In the genomic region with DNA sequence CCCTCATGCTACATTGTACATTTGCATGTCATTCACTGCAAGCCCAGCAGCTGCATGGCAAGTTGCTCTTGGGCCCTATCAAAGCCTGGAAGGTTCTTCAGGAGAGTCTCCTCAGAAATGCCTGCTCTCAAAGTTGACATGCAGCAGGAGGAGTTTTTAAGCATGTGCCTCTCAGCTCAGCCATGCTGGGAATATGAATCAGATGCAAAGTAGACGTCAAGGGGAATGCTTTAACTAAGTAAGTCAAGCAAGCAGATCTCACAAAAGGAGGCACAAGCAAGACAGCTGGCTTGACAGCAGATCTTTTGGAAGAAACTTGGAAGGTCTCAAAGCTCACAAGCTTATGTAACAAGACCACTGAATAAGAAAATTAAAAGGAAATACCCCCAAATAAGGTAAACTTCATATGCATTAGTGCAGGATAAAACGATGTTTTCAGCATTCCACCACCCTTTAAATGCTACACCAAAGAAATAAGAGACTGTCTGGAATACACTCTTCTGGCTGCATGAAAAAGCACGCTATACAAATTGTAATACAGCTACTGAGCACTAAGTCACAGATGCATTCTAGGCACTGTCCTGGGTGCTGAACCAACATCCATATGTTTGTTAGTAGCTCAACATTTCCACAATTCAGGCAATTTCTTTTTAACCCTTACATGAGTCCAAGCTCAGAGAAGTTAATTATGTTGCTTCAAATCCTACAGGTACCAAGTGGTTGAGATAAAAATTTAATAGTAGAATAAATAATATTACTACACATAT, we compare ENCODE assay signal across 10 mouse cellular contexts.
A peak's percentile ranks its signal among the peaks of the same experiment; 100 is the strongest.
DNase-seq lines count a peak whose midpoint lies in the region; ATAC-seq and TF ChIP-seq lines count a peak whose summit lies in the region.
"Had no signal": no experiment of that assay in that cellular context is flagged by ENCODE, and none has a peak within 500 bp of the region (broad histone marks: within the 10 kb centered on the region; RNA-seq: fewer than 3 reads in every experiment).

No protein-coding gene starts in this region.

- DNase-seq in kidney, postnatal 0 days (ENCODE audit: low spot score): peak; percentile 42
- DNase-seq in kidney, adult 18-20 months: no peak
- DNase-seq in 416B (ENCODE audit: low read depth) (peak; percentile 2), NIH3T3 (ENCODE audit: low read depth) (peak; percentile 2)
- peak; percentile 55 for DNase-seq in limb, embryonic 11.5 days (ENCODE audit: low spot score)
- no peak for DNase-seq in thymus, adult 18-20 months

- ATAC-seq in kidney, postnatal 0 days (replicated peaks; ENCODE audit: low FRiP score, low read depth): no peak
- ATAC-seq in limb, embryonic 11.5 days (ENCODE audit: insufficient number of reproducible peaks, low FRiP score, low TSS enrichment, low read depth): no peak
- ATAC-seq in cerebellum, adult (ENCODE audit: insufficient number of reproducible peaks, low FRiP score, low TSS enrichment): no peak
- ATAC-seq: inflammation-experienced regulatory T-cells, adult 6 months had no signal

- H3K27me3 ChIP-seq in kidney, postnatal 0 days (ENCODE audit: insufficient read depth, low read length): no peaks in the 10 kb centered on the region
- no peaks in the 10 kb centered on the region for H3K27me3 ChIP-seq in limb, embryonic 11.5 days (ENCODE audit: control insufficient read depth, insufficient read depth, low read length)
- H3K27me3 ChIP-seq: limb, embryonic 15.5 days; stomach, embryonic 15.5 days had no signal

- no peaks in the 10 kb centered on the region for H3K4me1 ChIP-seq in kidney, postnatal 0 days (replicated peaks; ENCODE audit: insufficient read depth, low read length)
- no peaks in the 10 kb centered on the region for H3K4me1 ChIP-seq in limb, embryonic 11.5 days (ENCODE audit: control insufficient read depth, insufficient read depth, low read length)
- H3K4me1 ChIP-seq: limb, embryonic 15.5 days; stomach, embryonic 15.5 days had no signal

- TF ChIP-seq CTCF in kidney, postnatal 0 days (IDR thresholded peaks at IDR 0.05; ENCODE audit: low read depth): no peak

- H3K27ac ChIP-seq in kidney, postnatal 0 days: no peak overlapping the region
- H3K27ac ChIP-seq in limb, embryonic 11.5 days (replicated peaks; ENCODE audit: low read depth, low read length): no peak overlapping the region
- H3K27ac ChIP-seq: limb, embryonic 15.5 days; stomach, embryonic 15.5 days had no signal

- no peak overlapping the region for H3K9ac ChIP-seq in kidney, postnatal 0 days (ENCODE audit: low read depth, low read length)
- H3K9ac ChIP-seq in limb, embryonic 11.5 days (ENCODE audit: low read length): no peak overlapping the region
- H3K9ac ChIP-seq: limb, embryonic 15.5 days; stomach, embryonic 15.5 days had no signal

- no peak overlapping the region for H3K4me2 ChIP-seq in kidney, postnatal 0 days (ENCODE audit: low read length)
- H3K4me2 ChIP-seq in limb, embryonic 11.5 days (ENCODE audit: low read depth, severe bottlenecking): no peak overlapping the region
- H3K4me2 ChIP-seq: limb, embryonic 15.5 days; stomach, embryonic 15.5 days had no signal

- no peaks in the 10 kb centered on the region for H3K9me3 ChIP-seq in kidney, postnatal 0 days (replicated peaks; ENCODE audit: low read length)
- no peaks in the 10 kb centered on the region for H3K9me3 ChIP-seq in limb, embryonic 11.5 days (ENCODE audit: control insufficient read depth, low read length)
- H3K9me3 ChIP-seq: limb, embryonic 15.5 days; stomach, embryonic 15.5 days had no signal

- WGBS in kidney, postnatal 0 days: 42% methylated on average over 3 of the region's 3 CpGs
- WGBS in limb, embryonic 11.5 days: 59% methylated on average over 3 of the region's 3 CpGs

- no peak overlapping the region for H3K4me3 ChIP-seq in kidney, postnatal 0 days (replicated peaks; ENCODE audit: low read depth, low read length)
- no peak overlapping the region for H3K4me3 ChIP-seq in limb, embryonic 11.5 days (ENCODE audit: low read depth, low read length)
- H3K4me3 ChIP-seq: limb, embryonic 15.5 days; stomach, embryonic 15.5 days had no signal

- no peaks in the 10 kb centered on the region for H3K36me3 ChIP-seq in kidney, postnatal 0 days (ENCODE audit: insufficient read depth, low read length)
- no peaks in the 10 kb centered on the region for H3K36me3 ChIP-seq in limb, embryonic 11.5 days (ENCODE audit: control insufficient read depth, insufficient read depth, low read length)
- H3K36me3 ChIP-seq: limb, embryonic 15.5 days; stomach, embryonic 15.5 days had no signal

Comparison
In these comparisons a context has a peak if more than half of its experiments do, and no peak if none do; other contexts are left out.
1. DNase-seq: peak in kidney, postnatal 0 days (single experiment), 416B (single experiment), NIH3T3 (single experiment) and limb, embryonic 11.5 days (single experiment); none in kidney, adult 18-20 months (single experiment) and thymus, adult 18-20 months (0 of 2).